Mouse (Mus musculus): ENCODE data around the gene 1700123O20Rik. TPM values are rescaled to one million over a fixed set of nuclear protein-coding genes. Genes with fewer than 3 reads are reported as not detected.

Gene 1700123O20Rik
- total RNA-seq, 1 experiment, result 26.7 TPM

- Histone ChIP-seq H3K4me3 (ENCODE audit: insufficient read depth in 1 of 2, low read depth in 1 of 2, low read length in 2 of 2, poor library complexity in 1 of 2, severe bottlenecking in 1 of 2) (no peak overlapping the region), H3K9ac (ENCODE audit: insufficient read depth, low read depth, low read length, poor library complexity, severe bottlenecking) (no peak overlapping the region), H3K9me3 (ENCODE audit: control insufficient read depth, insufficient read depth, low read depth, low read length) (no peaks in the 10 kb centered on the region), H3K36me3 (ENCODE audit: control insufficient read depth, insufficient read depth, low read length, poor library complexity, severe bottlenecking) (peaks cover 40% of the 10 kb centered on the region), H3K4me1 (ENCODE audit: control insufficient read depth in 2 of 2, insufficient read depth in 2 of 2, low read length in 2 of 2, poor library complexity in 1 of 2) (no peaks in the 10 kb centered on the region), H3K27ac (ENCODE audit: insufficient read depth, low read depth, low read length, poor library complexity, severe bottlenecking) (no peak overlapping the region)
- in situ Hi-C loops (cut with MboI; ENCODE audit: low sequenced_read_pairs in 2 of 2, unreplicated experiment in 2 of 2), result no loop called here
- DNase-seq (ENCODE audit: low read depth, low spot score), result peak; percentile 55
- TF ChIP-seq CHD2 (IDR thresholded peaks at IDR 0.05; ENCODE audit: low read depth, low read length) (no peak), ZC3H11A (IDR thresholded peaks at IDR 0.05; ENCODE audit: borderline replicate concordance, low read depth, low read length) (no peak), HCFC1 (IDR thresholded peaks at IDR 0.05; ENCODE audit: borderline replicate concordance, insufficient read depth, low read length) (no peak), ZNF384 (IDR thresholded peaks at IDR 0.05; ENCODE audit: low read depth, low read length) (no peak), MAFK (IDR thresholded peaks at IDR 0.05; ENCODE audit: insufficient read depth, low read depth, low read length) (no peak)
Measured at GRCm38 (mm10) chr14:54660009-54660408, 26.0 kb upstream of the 1700123O20Rik start.

- Histone ChIP-seq H3K27ac (ENCODE audit: insufficient read depth, low read depth, low read length, poor library complexity, severe bottlenecking) (no peak overlapping the region), H3K36me3 (ENCODE audit: control insufficient read depth, insufficient read depth, low read length, poor library complexity, severe bottlenecking) (peaks cover 40% of the 10 kb centered on the region), H3K9ac (ENCODE audit: insufficient read depth, low read depth, low read length, poor library complexity, severe bottlenecking) (no peak overlapping the region), H3K9me3 (ENCODE audit: control insufficient read depth, insufficient read depth, low read depth, low read length) (no peaks in the 10 kb centered on the region), H3K4me1 (ENCODE audit: control insufficient read depth in 2 of 2, insufficient read depth in 2 of 2, low read length in 2 of 2, poor library complexity in 1 of 2) (no peaks in the 10 kb centered on the region), H3K4me3 (ENCODE audit: insufficient read depth in 1 of 2, low read depth in 1 of 2, low read length in 2 of 2, poor library complexity in 1 of 2, severe bottlenecking in 1 of 2) (no peak overlapping the region)
- DNase-seq (ENCODE audit: low read depth, low spot score), result no peak
- TF ChIP-seq CHD2 (IDR thresholded peaks at IDR 0.05; ENCODE audit: low read depth, low read length), result no peak
- TF ChIP-seq ZNF384 (IDR thresholded peaks at IDR 0.05; ENCODE audit: low read depth, low read length), result no peak
- no peak for TF ChIP-seq ZC3H11A (IDR thresholded peaks at IDR 0.05; ENCODE audit: borderline replicate concordance, low read depth, low read length)
- TF ChIP-seq HCFC1 (IDR thresholded peaks at IDR 0.05; ENCODE audit: borderline replicate concordance, insufficient read depth, low read length), result no peak
- TF ChIP-seq MAFK (IDR thresholded peaks at IDR 0.05; ENCODE audit: insufficient read depth, low read depth, low read length), result no peak
- in situ Hi-C loops (cut with MboI; ENCODE audit: low sequenced_read_pairs in 2 of 2, unreplicated experiment in 2 of 2), result no loop called here
Measured at GRCm38 (mm10) chr14:54664477-54665222, 21.4 kb upstream of the 1700123O20Rik start.

- TF ChIP-seq HCFC1 (IDR thresholded peaks at IDR 0.05; ENCODE audit: borderline replicate concordance, insufficient read depth, low read length), result no peak
- TF ChIP-seq ZC3H11A (IDR thresholded peaks at IDR 0.05; ENCODE audit: borderline replicate concordance, low read depth, low read length), result 0 out of 2 replicates have a peak, but pooled peaks have one; percentile 2
- no peak for TF ChIP-seq ZNF384 (IDR thresholded peaks at IDR 0.05; ENCODE audit: low read depth, low read length)
- Histone ChIP-seq H3K36me3 (ENCODE audit: control insufficient read depth, insufficient read depth, low read length, poor library complexity, severe bottlenecking) (peaks cover 15% of the 10 kb centered on the region), H3K9ac (ENCODE audit: insufficient read depth, low read depth, low read length, poor library complexity, severe bottlenecking) (no peak overlapping the region), H3K4me1 (ENCODE audit: control insufficient read depth in 2 of 2, insufficient read depth in 2 of 2, low read length in 2 of 2, poor library complexity in 1 of 2) (no peaks in the 10 kb centered on the region), H3K27ac (ENCODE audit: insufficient read depth, low read depth, low read length, poor library complexity, severe bottlenecking) (no peak overlapping the region), H3K9me3 (ENCODE audit: control insufficient read depth, insufficient read depth, low read depth, low read length) (no peaks in the 10 kb centered on the region), H3K4me3 (ENCODE audit: insufficient read depth in 1 of 2, low read depth in 1 of 2, low read length in 2 of 2, poor library complexity in 1 of 2, severe bottlenecking in 1 of 2) (no peak overlapping the region)
- in situ Hi-C loops (cut with MboI; ENCODE audit: low sequenced_read_pairs in 2 of 2, unreplicated experiment in 2 of 2), result no loop called here
- no peak for DNase-seq (ENCODE audit: low read depth, low spot score)
Measured at GRCm38 (mm10) chr14:54669381-54669780, 16.6 kb upstream of the 1700123O20Rik start.

- Histone ChIP-seq H3K9me3 (ENCODE audit: control insufficient read depth, insufficient read depth, low read depth, low read length) (no peaks in the 10 kb centered on the region), H3K27ac (ENCODE audit: insufficient read depth, low read depth, low read length, poor library complexity, severe bottlenecking) (no peak overlapping the region), H3K4me3 (ENCODE audit: insufficient read depth in 1 of 2, low read depth in 1 of 2, low read length in 2 of 2, poor library complexity in 1 of 2, severe bottlenecking in 1 of 2) (no peak overlapping the region), H3K9ac (ENCODE audit: insufficient read depth, low read depth, low read length, poor library complexity, severe bottlenecking) (no peak overlapping the region), H3K4me1 (ENCODE audit: control insufficient read depth in 2 of 2, insufficient read depth in 2 of 2, low read length in 2 of 2, poor library complexity in 1 of 2) (no peaks in the 10 kb centered on the region), H3K36me3 (ENCODE audit: control insufficient read depth, insufficient read depth, low read length, poor library complexity, severe bottlenecking) (peaks cover 14% of the 10 kb centered on the region)
- DNase-seq (ENCODE audit: low read depth, low spot score), result no peak
- in situ Hi-C loops (cut with MboI; ENCODE audit: low sequenced_read_pairs in 2 of 2, unreplicated experiment in 2 of 2), result no loop called here
- no peak for TF ChIP-seq CHD2 (IDR thresholded peaks at IDR 0.05; ENCODE audit: low read depth, low read length)
- TF ChIP-seq ZC3H11A (IDR thresholded peaks at IDR 0.05; ENCODE audit: borderline replicate concordance, low read depth, low read length), result no peak
- no peak for TF ChIP-seq HCFC1 (IDR thresholded peaks at IDR 0.05; ENCODE audit: borderline replicate concordance, insufficient read depth, low read length)
- no peak for TF ChIP-seq ZNF384 (IDR thresholded peaks at IDR 0.05; ENCODE audit: low read depth, low read length)
- TF ChIP-seq MAFK (IDR thresholded peaks at IDR 0.05; ENCODE audit: insufficient read depth, low read depth, low read length), result no peak
Measured at GRCm38 (mm10) chr14:54674317-54674716, 11.7 kb upstream of the 1700123O20Rik start.
